Mouse (Mus musculus) MEL (cell line): ENCODE data around the gene Slc28a3.

ENCODE experiments used
- CTCF ChIP-seq, 3 experiments: IDR thresholded peaks in 2 of 3; conservative IDR thresholded peaks in 1 of 3; 2 replicates each; pipeline ENCODE4 v1.5.1; 2011 to 2012; ENCODE audit warnings: low read length in 3 of 3, low read depth in 2 of 3, mild to moderate bottlenecking in 2 of 3, improper control_type of control experiment in 1 of 3, inconsistent platforms in 1 of 3, mixed read lengths in 1 of 3, moderate library complexity in 1 of 3; ENCODE audit not compliant: control insufficient read depth in 1 of 3, insufficient read depth in 1 of 3, poor library complexity in 1 of 3, severe bottlenecking in 1 of 3
- NELFE ChIP-seq: IDR thresholded peaks from 2 replicates; pipeline ENCODE4 v1.6.1; 2011; ENCODE audit warnings: low read depth, low read length, improper control_type of control experiment
- POLR2A ChIP-seq, 2 experiments: IDR thresholded peaks; 2 replicates each; pipeline ENCODE4 v1.6.1; 2011 to 2012; ENCODE audit warnings: low read length in 2 of 2, mild to moderate bottlenecking in 2 of 2, control low read depth in 1 of 2, improper control_type of control experiment in 1 of 2, low read depth in 1 of 2, moderate library complexity in 1 of 2; ENCODE audit not compliant: control insufficient read depth in 1 of 2, insufficient read depth in 1 of 2, poor library complexity in 1 of 2
- RCOR1 ChIP-seq: IDR thresholded peaks from 2 replicates; pipeline ENCODE4 v1.6.1; 2012; ENCODE audit warnings: low read depth, mild to moderate bottlenecking, inconsistent platforms, low read length, improper control_type of control experiment
- TCF12 ChIP-seq: IDR thresholded peaks from 2 replicates; pipeline ENCODE4 v1.6.1; 2014; ENCODE audit warnings: low read depth, mild to moderate bottlenecking, inconsistent platforms, low read length, improper control_type of control experiment, moderate library complexity
- ZKSCAN1 ChIP-seq: IDR thresholded peaks from 2 replicates; pipeline ENCODE4 v1.6.1; 2012; ENCODE audit warnings: low read depth, mild to moderate bottlenecking, inconsistent platforms, low read length, improper control_type of control experiment, moderate library complexity

GRCm38 (mm10) chr13:58558216-58558615, 52.5 kb downstream of the Slc28a3 start:
- TF ChIP-seq POLR2A (IDR thresholded peaks at IDR 0.05; ENCODE audit: control insufficient read depth in 1 of 2, insufficient read depth in 1 of 2, low read depth in 1 of 2, low read length in 2 of 2, poor library complexity in 1 of 2) (no peak), CTCF (IDR thresholded peaks at IDR 0.05 in 2 of 3, conservative IDR thresholded peaks at IDR 0.05 in 1 of 3; ENCODE audit: control insufficient read depth in 1 of 3, insufficient read depth in 1 of 3, low read depth in 2 of 3, low read length in 3 of 3, poor library complexity in 1 of 3, severe bottlenecking in 1 of 3) (no peak), RCOR1 (no peak), TCF12 (no peak), NELFE (no peak), ZKSCAN1 (no peak)
